Mouse (Mus musculus): ENCODE data around the gene Trim8.

- TF ChIP-seq EP300 (IDR thresholded peaks at IDR 0.05; ENCODE audit: insufficient read depth, low read depth, low read length) (no peak), CTCF (IDR thresholded peaks at IDR 0.05) (no peak)
Observed at GRCm38 (mm10) chr19:46564043-46564462, 62.6 kb downstream of the Trim8 start.
